Mouse (Mus musculus): ENCODE results near the gene Nabp2.

The Nabp2 gene

GRCm38 (mm10) chr10:128429454-128429853 lies 18.2 kb upstream of the Nabp2 start:
- DNase-seq (ENCODE audit: low read depth, low spot score) = no peak

- DNase-seq (ENCODE audit: low read depth, low spot score) = no peak
Measured at GRCm38 (mm10) chr10:128429052-128429451, 17.8 kb upstream of the Nabp2 start.

GRCm38 (mm10) chr10:128425260-128425659 lies 14.0 kb upstream of the Nabp2 start:
- no peak for DNase-seq (ENCODE audit: low read depth, low spot score)

- no peak for DNase-seq (ENCODE audit: low read depth, low spot score)
Measured at GRCm38 (mm10) chr10:128424604-128425003, 13.3 kb upstream of the Nabp2 start.

- no peak for DNase-seq (ENCODE audit: low read depth, low spot score)
Measured at GRCm38 (mm10) chr10:128422426-128422825, 11.1 kb upstream of the Nabp2 start.

- no peak for DNase-seq (ENCODE audit: low read depth, low spot score)
Measured at GRCm38 (mm10) chr10:128414848-128415247, 3.6 kb upstream of the Nabp2 start.

- no peak for DNase-seq (ENCODE audit: low read depth, low spot score)
Measured at GRCm38 (mm10) chr10:128413076-128413475, 1.8 kb upstream of the Nabp2 start.

- DNase-seq (ENCODE audit: low read depth, low spot score) = no peak
Measured at GRCm38 (mm10) chr10:128412558-128412957, 1.3 kb upstream of the Nabp2 start.

GRCm38 (mm10) chr10:128412055-128412381 lies 726 bp upstream of the Nabp2 start:
- DNase-seq (ENCODE audit: low read depth, low spot score) = no peak

- DNase-seq (ENCODE audit: low read depth, low spot score) = no peak
Measured at GRCm38 (mm10) chr10:128410560-128410845, 789 bp downstream of the Nabp2 start.

GRCm38 (mm10) chr10:128409692-128410559 lies 1.4 kb downstream of the Nabp2 start:
- DNase-seq (ENCODE audit: low read depth, low spot score) = peak; percentile 97

GRCm38 (mm10) chr10:128408591-128409535 lies 2.4 kb downstream of the Nabp2 start:
- peak; percentile 57 for DNase-seq (ENCODE audit: low read depth, low spot score)

GRCm38 (mm10) chr10:128403931-128404330 lies 7.4 kb downstream of the Nabp2 start:
- DNase-seq (ENCODE audit: low read depth, low spot score) = no peak

- DNase-seq (ENCODE audit: low read depth, low spot score) = no peak
Measured at GRCm38 (mm10) chr10:128401638-128402037, 9.7 kb downstream of the Nabp2 start.

- no peak for DNase-seq (ENCODE audit: low read depth, low spot score)
Measured at GRCm38 (mm10) chr10:128401056-128401455, 10.2 kb downstream of the Nabp2 start, which contains the start of gene Slc39a5. Slc39a5 (minus strand) TSS chr10:128401229.

- no peak for DNase-seq (ENCODE audit: low read depth, low spot score)
Measured at GRCm38 (mm10) chr10:128400338-128400737, 11.0 kb downstream of the Nabp2 start.

GRCm38 (mm10) chr10:128397466-128397865 lies 13.8 kb downstream of the Nabp2 start:
- DNase-seq (ENCODE audit: low read depth, low spot score) = no peak

- DNase-seq (ENCODE audit: low read depth, low spot score) = no peak
Measured at GRCm38 (mm10) chr10:128396716-128397264, 14.5 kb downstream of the Nabp2 start.

GRCm38 (mm10) chr10:128396017-128396673 lies 15.1 kb downstream of the Nabp2 start:
- no peak for DNase-seq (ENCODE audit: low read depth, low spot score)

- DNase-seq (ENCODE audit: low read depth, low spot score) = no peak
Measured at GRCm38 (mm10) chr10:128391850-128392249, 19.4 kb downstream of the Nabp2 start.

- DNase-seq (ENCODE audit: low read depth, low spot score) = no peak
Measured at GRCm38 (mm10) chr10:128390366-128390765, 20.9 kb downstream of the Nabp2 start.

- no peak for DNase-seq (ENCODE audit: low read depth, low spot score)
Measured at GRCm38 (mm10) chr10:128389570-128389969, 21.7 kb downstream of the Nabp2 start.

All from brain, embryonic 18.5 days (tissue).